ENCODE assay signal across 8 mouse cellular contexts in genomic region chr17:27087426-27087825, GRCm38 (mm10). TPM values are rescaled to one million over a fixed set of nuclear protein-coding genes. Genes with fewer than 3 reads are reported as not detected.
DNase-seq lines count a peak whose midpoint lies in the region; ATAC-seq lines count a peak whose summit lies in the region.

No protein-coding gene starts in this region.

- H3K9ac ChIP-seq in forebrain, embryonic 14.5 days (ENCODE audit: low read length): no peak overlapping the region
- no peak overlapping the region for H3K9ac ChIP-seq in midbrain, embryonic 14.5 days (replicated peaks; ENCODE audit: low read length)
- no peak overlapping the region for H3K9ac ChIP-seq in midbrain, embryonic 15.5 days
- 0 out of 2 replicates have a peak overlapping the region, but pooled peaks have one; percentile 21 for H3K9ac ChIP-seq in embryonic facial prominence, embryonic 12.5 days

- no peak for ATAC-seq in forebrain, embryonic 14.5 days
- no peak for ATAC-seq in midbrain, embryonic 14.5 days (ENCODE audit: low FRiP score, low TSS enrichment)
- ATAC-seq in midbrain, embryonic 15.5 days (replicated peaks): no peak
- no peak for ATAC-seq in embryonic facial prominence, embryonic 12.5 days (ENCODE audit: insufficient number of reproducible peaks, insufficient read depth, low FRiP score, low TSS enrichment)

- H3K4me2 ChIP-seq in forebrain, embryonic 14.5 days (ENCODE audit: low read length): no peak overlapping the region
- no peak overlapping the region for H3K4me2 ChIP-seq in midbrain, embryonic 14.5 days (ENCODE audit: low read length)
- no peak overlapping the region for H3K4me2 ChIP-seq in midbrain, embryonic 15.5 days
- no peak overlapping the region for H3K4me2 ChIP-seq in embryonic facial prominence, embryonic 12.5 days (replicated peaks)

- no peaks in the 10 kb centered on the region for H3K9me3 ChIP-seq in forebrain, embryonic 10.5 days
- no peaks in the 10 kb centered on the region for H3K9me3 ChIP-seq in forebrain, embryonic 14.5 days (replicated peaks; ENCODE audit: control insufficient read depth, low read length)
- no peaks in the 10 kb centered on the region for H3K9me3 ChIP-seq in midbrain, embryonic 14.5 days (ENCODE audit: control insufficient read depth, low read length)
- H3K9me3 ChIP-seq in midbrain, embryonic 15.5 days: no peaks in the 10 kb centered on the region
- H3K9me3 ChIP-seq in embryonic facial prominence, embryonic 12.5 days: no peaks in the 10 kb centered on the region

- H3K4me3 ChIP-seq in forebrain, embryonic 10.5 days: 0 out of 2 replicates have a peak overlapping the region, but pooled peaks have one; percentile 1
- H3K4me3 ChIP-seq in forebrain, embryonic 14.5 days (ENCODE audit: low read depth, low read length): no peak overlapping the region
- no peak overlapping the region for H3K4me3 ChIP-seq in midbrain, embryonic 14.5 days (replicated peaks; ENCODE audit: low read depth, low read length)
- H3K4me3 ChIP-seq in midbrain, embryonic 15.5 days: no peak overlapping the region
- H3K4me3 ChIP-seq in embryonic facial prominence, embryonic 12.5 days: no peak overlapping the region

- peak overlapping the region; percentile 48 for H3K27ac ChIP-seq in forebrain, embryonic 10.5 days
- H3K27ac ChIP-seq in forebrain, embryonic 14.5 days (ENCODE audit: low read depth, low read length): no peak overlapping the region
- no peak overlapping the region for H3K27ac ChIP-seq in midbrain, embryonic 14.5 days (replicated peaks; ENCODE audit: low read depth, low read length)
- H3K27ac ChIP-seq in midbrain, embryonic 15.5 days: no peak overlapping the region
- H3K27ac ChIP-seq in embryonic facial prominence, embryonic 12.5 days: no peak overlapping the region

- peak; percentile 37 for DNase-seq in forebrain, embryonic 10.5 days (ENCODE audit: extremely low spot score, low spot score)
- no peak for DNase-seq in forebrain, embryonic 14.5 days (ENCODE audit: low spot score)
- DNase-seq in midbrain, embryonic 14.5 days: peak; percentile 41
- DNase-seq in retina, embryonic 14.5 days (ENCODE audit: low spot score): peak; percentile 75
- no peak for DNase-seq in urinary bladder, adult 2 months (ENCODE audit: low spot score)
- DNase-seq in layer of hippocampus, adult 18-20 months (ENCODE audit: low spot score in 2 of 2): no peak

- H3K36me3 ChIP-seq in forebrain, embryonic 10.5 days (replicated peaks): no peaks in the 10 kb centered on the region
- H3K36me3 ChIP-seq in forebrain, embryonic 14.5 days (ENCODE audit: control insufficient read depth, insufficient read depth, low read length): no peaks in the 10 kb centered on the region
- H3K36me3 ChIP-seq in midbrain, embryonic 14.5 days (ENCODE audit: control insufficient read depth, insufficient read depth, low read length): no peaks in the 10 kb centered on the region
- no peaks in the 10 kb centered on the region for H3K36me3 ChIP-seq in midbrain, embryonic 15.5 days (replicated peaks)
- 0 out of 2 replicates have a peak, but pooled peaks cover 8% of the 10 kb centered on the region for H3K36me3 ChIP-seq in embryonic facial prominence, embryonic 12.5 days

- 32% methylated on average over 12 of the region's 12 CpGs for WGBS in forebrain, embryonic 10.5 days
- 37% methylated on average over 12 of the region's 12 CpGs for WGBS in forebrain, embryonic 14.5 days
- 28% methylated on average over 12 of the region's 12 CpGs for WGBS in midbrain, embryonic 14.5 days
- WGBS in midbrain, embryonic 15.5 days: 32% methylated on average over 12 of the region's 12 CpGs
- WGBS in embryonic facial prominence, embryonic 12.5 days: 38% methylated on average over 12 of the region's 12 CpGs

- peaks cover 14% of the 10 kb centered on the region for H3K4me1 ChIP-seq in forebrain, embryonic 10.5 days
- no peaks in the 10 kb centered on the region for H3K4me1 ChIP-seq in forebrain, embryonic 14.5 days (ENCODE audit: control insufficient read depth, insufficient read depth, low read length)
- H3K4me1 ChIP-seq in midbrain, embryonic 14.5 days (ENCODE audit: control insufficient read depth, insufficient read depth, low read length): no peaks in the 10 kb centered on the region
- H3K4me1 ChIP-seq in midbrain, embryonic 15.5 days: no peaks in the 10 kb centered on the region
- H3K4me1 ChIP-seq in embryonic facial prominence, embryonic 12.5 days: peaks cover 7% of the 10 kb centered on the region; the same call in 1 of the 2 replicates

- H3K27me3 ChIP-seq in forebrain, embryonic 10.5 days (ENCODE audit: poor library complexity, severe bottlenecking): no peaks in the 10 kb centered on the region
- no peaks in the 10 kb centered on the region for H3K27me3 ChIP-seq in forebrain, embryonic 14.5 days (replicated peaks; ENCODE audit: control insufficient read depth, insufficient read depth, low read length)
- no peaks in the 10 kb centered on the region for H3K27me3 ChIP-seq in midbrain, embryonic 14.5 days (ENCODE audit: control insufficient read depth, insufficient read depth, low read length)
- no peaks in the 10 kb centered on the region for H3K27me3 ChIP-seq in midbrain, embryonic 15.5 days (replicated peaks)
- H3K27me3 ChIP-seq in embryonic facial prominence, embryonic 12.5 days: no peaks in the 10 kb centered on the region

RNA-seq across cellular contexts. Expression of gene Itpr3, which starts 30.3 kb away (rescaled TPM):
- polyA plus RNA-seq in forebrain, embryonic 10.5 days (2016; fragmentation: Nextera tagmentation; extraction: Ambion mirVana): 1.6 TPM in 2 replicates
- 0.61 and 0.79 TPM in 2 replicates for polyA plus RNA-seq in forebrain, embryonic 14.5 days (2014; fragmentation: Nextera tagmentation; extraction: Ambion mirVana)
- 0.51 and 0.82 TPM in 2 replicates for polyA plus RNA-seq in midbrain, embryonic 14.5 days (2014; fragmentation: Nextera tagmentation; extraction: Ambion mirVana)
- polyA plus RNA-seq in midbrain, embryonic 15.5 days (2015; fragmentation: Nextera tagmentation; extraction: Ambion mirVana): 0.78 and 0.80 TPM in 2 replicates
- polyA plus RNA-seq in embryonic facial prominence, embryonic 12.5 days (2016; fragmentation: Nextera tagmentation; extraction: Ambion mirVana): 3.2 and 3.4 TPM in 2 replicates
- 9.5 and 17.8 TPM in 2 replicates for polyA plus RNA-seq in urinary bladder, adult 2 months (2012; rRNA removed)
- total RNA-seq in layer of hippocampus, adult 18-20 months (2021): 1 to 10 TPM; 2.1 to 2.4 TPM

RNA-seq across cellular contexts. Expression of gene Uqcc2, which starts 46.3 kb away (rescaled TPM):
- 394 and 405 TPM in 2 replicates for polyA plus RNA-seq in forebrain, embryonic 10.5 days (2016; fragmentation: Nextera tagmentation; extraction: Ambion mirVana)
- polyA plus RNA-seq in forebrain, embryonic 14.5 days (2014; fragmentation: Nextera tagmentation; extraction: Ambion mirVana): 360 and 385 TPM in 2 replicates
- polyA plus RNA-seq in midbrain, embryonic 14.5 days (2014; fragmentation: Nextera tagmentation; extraction: Ambion mirVana): 353 and 471 TPM in 2 replicates
- 365 and 372 TPM in 2 replicates for polyA plus RNA-seq in midbrain, embryonic 15.5 days (2015; fragmentation: Nextera tagmentation; extraction: Ambion mirVana)
- 340 and 372 TPM in 2 replicates for polyA plus RNA-seq in embryonic facial prominence, embryonic 12.5 days (2016; fragmentation: Nextera tagmentation; extraction: Ambion mirVana)
- 175 and 243 TPM in 2 replicates for polyA plus RNA-seq in urinary bladder, adult 2 months (2012; rRNA removed)
- 100 to 1,000 TPM; 215 to 217 TPM for total RNA-seq in layer of hippocampus, adult 18-20 months (2021)

RNA-seq across cellular contexts. Expression of gene Bak1, which starts 58.6 kb away (rescaled TPM):
- polyA plus RNA-seq in forebrain, embryonic 10.5 days (2016; fragmentation: Nextera tagmentation; extraction: Ambion mirVana): 3.1 and 3.4 TPM in 2 replicates
- polyA plus RNA-seq in forebrain, embryonic 14.5 days (2014; fragmentation: Nextera tagmentation; extraction: Ambion mirVana): 4.8 and 7.6 TPM in 2 replicates
- polyA plus RNA-seq in midbrain, embryonic 14.5 days (2014; fragmentation: Nextera tagmentation; extraction: Ambion mirVana): 5.5 and 5.8 TPM in 2 replicates
- polyA plus RNA-seq in midbrain, embryonic 15.5 days (2015; fragmentation: Nextera tagmentation; extraction: Ambion mirVana): 3.5 and 4.2 TPM in 2 replicates
- 4.5 and 4.9 TPM in 2 replicates for polyA plus RNA-seq in embryonic facial prominence, embryonic 12.5 days (2016; fragmentation: Nextera tagmentation; extraction: Ambion mirVana)
- 34.8 and 36.8 TPM in 2 replicates for polyA plus RNA-seq in urinary bladder, adult 2 months (2012; rRNA removed)
- total RNA-seq in layer of hippocampus, adult 18-20 months (2021): 10 to 100 TPM; 12.1 to 12.9 TPM

Comparison
In these comparisons a context has a peak if more than half of its experiments do, and no peak if none do; other contexts are left out.
1. DNase-seq: peak in forebrain, embryonic 10.5 days (single experiment), midbrain, embryonic 14.5 days (single experiment) and retina, embryonic 14.5 days (single experiment); none in forebrain, embryonic 14.5 days (single experiment), urinary bladder, adult 2 months (single experiment) and layer of hippocampus, adult 18-20 months (0 of 2).